Mouse (Mus musculus) CH12.LX (cell line): ENCODE data around the gene 2610008E11Rik. TPM values are rescaled to one million over a fixed set of nuclear protein-coding genes. Genes with fewer than 3 reads are reported as not detected.
"Not testable (repeated sequence)": the region's sequence is repeated elsewhere in the genome, so short reads cannot be mapped to it uniquely, and the experiment has no call there.

Experiments used
- DNase-seq: peaks from one replicate; pipeline ENCODE4 v3.0.0-alpha.2; 2013; ENCODE audit errors: extremely low read depth
- H3K27ac ChIP-seq: 2 replicates; pipeline ENCODE4 v1.5.1; 2012; ENCODE audit warnings: low read depth, mild to moderate bottlenecking, control low read depth, moderate library complexity; ENCODE audit not compliant: insufficient read depth
- H3K27me3 ChIP-seq: replicated peaks from 2 replicates; pipeline ENCODE3; 2012; ENCODE audit warnings: inconsistent platforms
- H3K36me3 ChIP-seq, 2 experiments: replicated peaks in 1 of 2; 2 replicates each; pipeline versions ENCODE3 to v1.6.1; 2012; ENCODE audit warnings: inconsistent platforms in 1 of 2, low read length in 1 of 2, mild to moderate bottlenecking in 1 of 2, mixed read lengths in 1 of 2, moderate library complexity in 1 of 2; ENCODE audit not compliant: control insufficient read depth in 1 of 2, insufficient read depth in 1 of 2
- H3K4me1 ChIP-seq, 2 experiments: 2 replicates each; pipeline ENCODE4 v1.6.1; 2012; ENCODE audit warnings: inconsistent platforms in 1 of 2, moderate library complexity in 1 of 2; ENCODE audit not compliant: insufficient read depth in 2 of 2, control insufficient read depth in 1 of 2
- H3K4me2 ChIP-seq: 2 replicates; pipeline ENCODE4 v1.6.1; 2012; ENCODE audit warnings: low read depth, mild to moderate bottlenecking, control low read depth; ENCODE audit not compliant: poor library complexity, insufficient read depth, severe bottlenecking
- H3K4me3 ChIP-seq, 3 experiments: fragments of 150-350 bp in 1 of 3; sonication (generic) in 1 of 3; replicated peaks in 1 of 3; 2 replicates each; pipeline versions ENCODE3 to v1.5.1; 2011 to 2012; ENCODE audit warnings: low read depth in 2 of 3, low read length in 2 of 3, mild to moderate bottlenecking in 2 of 3, moderate library complexity in 2 of 3, control low read depth in 1 of 3, improper control_type of control experiment in 1 of 3, inconsistent platforms in 1 of 3, mixed read lengths in 1 of 3; ENCODE audit not compliant: poor library complexity in 1 of 3
- H3K79me2 ChIP-seq: replicated peaks from 2 replicates; pipeline ENCODE4 v1.6.1; 2012; ENCODE audit warnings: mild to moderate bottlenecking, moderate library complexity; ENCODE audit not compliant: control insufficient read depth, poor library complexity, insufficient read depth, severe bottlenecking; ENCODE audit errors: extremely low read depth
- H3K9ac ChIP-seq: 2 replicates; pipeline ENCODE4 v1.6.1; 2012; ENCODE audit warnings: low read depth, mild to moderate bottlenecking, control low read depth, moderate library complexity; ENCODE audit not compliant: insufficient read depth
- H3K9me3 ChIP-seq: replicated peaks from 2 replicates; pipeline ENCODE3; 2012; ENCODE audit warnings: low read length, inconsistent platforms, mixed read lengths
- CHD2 ChIP-seq: IDR thresholded peaks from 2 replicates; pipeline ENCODE4 v1.6.1; 2011; ENCODE audit warnings: low read length, improper control_type of control experiment
- CTCF ChIP-seq, 2 experiments: IDR thresholded peaks in 1 of 2; conservative IDR thresholded peaks in 1 of 2; 2 replicates each; pipeline ENCODE4 v1.5.1; 2011 to 2012; ENCODE audit warnings: low read depth in 2 of 2, low read length in 2 of 2, improper control_type of control experiment in 1 of 2, inconsistent platforms in 1 of 2, mild to moderate bottlenecking in 1 of 2, moderate library complexity in 1 of 2
- ETS1 ChIP-seq: conservative IDR thresholded peaks from 2 replicates; pipeline ENCODE4 v1.6.1; 2012; ENCODE audit warnings: low read depth, mild to moderate bottlenecking, inconsistent platforms, low read length, improper control_type of control experiment, moderate library complexity
- GABPA ChIP-seq: IDR thresholded peaks from 2 replicates; pipeline ENCODE4 v1.6.1; 2012; ENCODE audit warnings: low read depth, low read length, improper control_type of control experiment, inconsistent platforms; ENCODE audit not compliant: insufficient replicate concordance
- MAX ChIP-seq: IDR thresholded peaks from 2 replicates; pipeline ENCODE4 v1.6.1; 2011; ENCODE audit warnings: low read length, improper control_type of control experiment
- MEF2A ChIP-seq: IDR thresholded peaks from 2 replicates; pipeline ENCODE4 v1.6.1; 2014; ENCODE audit warnings: low read depth, mild to moderate bottlenecking, inconsistent platforms, low read length, improper control_type of control experiment, borderline replicate concordance
- MXI1 ChIP-seq: IDR thresholded peaks from 2 replicates; pipeline ENCODE4 v1.6.1; 2011; ENCODE audit warnings: mild to moderate bottlenecking, low read depth, low read length, improper control_type of control experiment
- NRF1 ChIP-seq: IDR thresholded peaks from 2 replicates; pipeline ENCODE4 v1.6.1; 2014; ENCODE audit warnings: low read depth, mild to moderate bottlenecking, inconsistent platforms, low read length, improper control_type of control experiment, moderate library complexity
- USF1 ChIP-seq: IDR thresholded peaks from 2 replicates; pipeline ENCODE4 v1.6.1; 2014; ENCODE audit warnings: low read depth, mild to moderate bottlenecking, inconsistent platforms, low read length, improper control_type of control experiment
- ZC3H11A ChIP-seq: IDR thresholded peaks from 2 replicates; pipeline ENCODE4 v1.6.1; 2012; ENCODE audit warnings: low read depth, mild to moderate bottlenecking, inconsistent platforms, low read length, improper control_type of control experiment
- ZNF384 ChIP-seq: IDR thresholded peaks from 2 replicates; pipeline ENCODE4 v1.6.1; 2012; ENCODE audit warnings: low read depth, low read length, improper control_type of control experiment, inconsistent platforms
- dilution Hi-C: fragments of 300-500 bp; cut with MboI; formaldehyde crosslinking; loops from 2 replicates; pipeline ENCODE4 v1.14.3; 2020; ENCODE audit warnings: low sequenced_read_pairs; ENCODE audit not compliant: extremely low pct_unique_long_range_greater_than_20kb, extremely low pct_ligation_motif_present
- in situ Hi-C: fragments of 300-500 bp; cut with MboI; formaldehyde crosslinking; loops from 3 replicates; pipeline ENCODE4 v1.14.3; 2019; ENCODE audit warnings: low sequenced_read_pairs, low pct_ligation_motif_present, low pct_unique_long_range_greater_than_20kb, mixed read lengths
- polyA plus RNA-seq: library from polyadenylated mRNA; unstranded; fragments of >175 nt; gene quantifications from 2 replicates; pipeline ENCODE4 v1.2.1, GENCODE M21; 2012; ENCODE audit warnings: low read depth; ENCODE audit not compliant: insufficient read length
- total RNA-seq, 2 experiments: library from RNA; depleted of rRNA; stranded (reverse); fragments of 300-350 nt in 1 of 2; fragments of >200 nt in 1 of 2; gene quantifications; 2 replicates each; pipeline ENCODE4 v1.2.3; 2012 to 2014

Gene 2610008E11Rik
- total and polyA plus RNA-seq, 3 experiments, result 2.2 to 3.5 (median 3.0) TPM

DNA sequence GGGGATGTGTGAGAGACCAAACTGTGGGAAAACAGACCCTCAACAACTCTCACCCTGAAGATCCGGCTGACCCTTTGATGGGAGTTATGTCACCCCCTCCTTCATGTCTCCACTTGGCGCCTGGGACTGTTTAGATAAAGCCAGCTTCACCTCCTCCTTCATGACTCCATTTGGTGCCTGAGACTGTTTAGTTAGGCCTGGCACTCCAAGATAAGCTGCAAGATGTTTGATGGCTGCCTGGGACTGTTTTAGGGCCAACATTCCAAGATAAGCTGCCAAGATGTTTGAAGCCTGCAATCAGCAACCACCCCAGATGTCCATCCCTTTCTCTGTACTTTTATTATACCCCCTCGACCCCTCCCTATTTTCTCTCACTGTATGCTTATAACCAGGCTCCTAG lies 40.0 kb downstream of the 2610008E11Rik start:
- H3K4me3 ChIP-seq, in situ Hi-C loops, H3K79me2 ChIP-seq, H3K9me3 ChIP-seq, DNase-seq, dilution Hi-C loops, H3K27me3 ChIP-seq, H3K9ac ChIP-seq, H3K4me1 ChIP-seq, H3K27ac ChIP-seq, H3K36me3 ChIP-seq, H3K4me2 ChIP-seq: not testable (repeated sequence)

DNA sequence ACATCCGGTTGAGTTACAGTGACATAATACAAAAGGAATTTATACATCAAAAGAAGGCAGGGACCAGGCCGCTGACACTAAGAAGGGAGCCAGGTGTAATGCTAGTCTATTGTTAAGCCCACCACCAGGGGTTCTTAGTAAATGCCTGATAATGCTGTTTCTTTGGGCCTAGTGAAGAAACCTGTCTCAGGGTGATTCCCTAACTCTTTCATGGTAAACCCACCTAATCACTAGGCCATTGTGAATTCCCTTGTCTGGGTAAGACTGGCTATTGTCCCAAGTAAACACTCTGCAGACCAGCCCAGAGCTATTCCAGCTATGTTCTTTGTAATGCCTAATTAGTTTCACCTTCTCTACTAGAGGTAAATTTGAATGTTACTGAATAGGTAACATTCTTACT lies 54.9 kb downstream of the 2610008E11Rik start:
- DNase-seq, H3K36me3 ChIP-seq, in situ Hi-C loops: not testable (repeated sequence)

DNA sequence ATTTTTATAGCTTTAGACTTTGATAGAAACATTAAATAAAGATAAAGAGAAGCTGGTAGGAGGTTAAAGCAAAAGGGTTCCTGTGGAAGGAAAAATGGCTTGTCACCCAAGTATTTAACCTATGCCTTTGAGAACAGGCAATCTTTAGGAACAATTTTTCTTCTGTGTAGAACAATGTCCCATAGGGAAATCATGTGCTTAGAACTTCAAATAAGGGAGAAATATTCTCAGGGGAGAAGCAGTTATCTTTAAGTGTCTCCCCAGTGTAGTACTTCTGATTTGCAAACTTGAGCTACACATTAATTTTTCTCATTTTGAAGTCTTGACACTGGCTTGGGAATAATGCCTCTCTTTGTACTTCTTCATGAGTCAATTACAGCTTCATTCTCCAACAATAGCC lies 69.0 kb downstream of the 2610008E11Rik start, which contains the start of gene Olfr57:
TSS of gene Olfr57 (plus strand) at position 301 of the 400 bp plus-strand sequence.
- in situ Hi-C loops, result no loop called here
- no peak within 1 kb of the TSS for H3K9ac ChIP-seq
- no peaks in the 10 kb centered on the region for H3K79me2 ChIP-seq
- H3K36me3 ChIP-seq, result no peaks in the 10 kb centered on the region
- no peaks in the 10 kb centered on the region for H3K4me1 ChIP-seq
- dilution Hi-C loops, result no loop called here
- no peaks in the 10 kb centered on the region for H3K9me3 ChIP-seq
- no peak within 1 kb of the TSS for H3K27ac ChIP-seq
- no peak within 1 kb of the TSS for H3K4me3 ChIP-seq
- no peak for DNase-seq
- H3K27me3 ChIP-seq, result no peaks in the 10 kb centered on the region
- no peak for TF ChIP-seq ZNF384
- no peak for TF ChIP-seq MXI1
- no peak for TF ChIP-seq MAX
- no peak for TF ChIP-seq ZC3H11A
- TF ChIP-seq NRF1, result no peak
- TF ChIP-seq CTCF (conservative IDR thresholded peaks at IDR 0.05 in 1 of 2, IDR thresholded peaks at IDR 0.05 in 1 of 2; ENCODE audit: low read depth in 2 of 2, low read length in 2 of 2), result no peak
- TF ChIP-seq USF1, result no peak
- TF ChIP-seq GABPA, result no peak
- TF ChIP-seq ETS1, result no peak
- TF ChIP-seq CHD2, result no peak
- no peak for TF ChIP-seq MEF2A
- TF ChIP-seq, all 38 proteins: peak for 0
- H3K4me2 ChIP-seq, result no peak within 1 kb of the TSS

More for the DNA sequence above, 54.9 kb downstream of the 2610008E11Rik start:
- H3K4me1 ChIP-seq, H3K9me3 ChIP-seq, H3K4me2 ChIP-seq, dilution Hi-C loops, H3K27me3 ChIP-seq, H3K27ac ChIP-seq, H3K4me3 ChIP-seq, H3K79me2 ChIP-seq, H3K9ac ChIP-seq: not testable (repeated sequence)

Other genes starting within 250 kb of the 2610008E11Rik start
- not detected in 2 replicates for gene Olfr1356, start 245.4 kb downstream of the 2610008E11Rik start, total RNA-seq (2012; rRNA removed)
- not detected in 2 replicates for gene Olfr1356, start 245.4 kb downstream of the 2610008E11Rik start, total RNA-seq (2014; rRNA removed)
- gene Olfr1356, start 245.4 kb downstream of the 2610008E11Rik start, polyA plus RNA-seq, result not detected in 2 replicates
- not detected in 2 replicates for gene Olfr1355, start 222.1 kb downstream of the 2610008E11Rik start, total RNA-seq (2012; rRNA removed)
- not detected in 2 replicates for gene Olfr1355, start 222.1 kb downstream of the 2610008E11Rik start, total RNA-seq (2014; rRNA removed)
- not detected in 2 replicates for gene Olfr1355, start 222.1 kb downstream of the 2610008E11Rik start, polyA plus RNA-seq
- not detected in 2 replicates for gene Olfr1354, start 184.4 kb downstream of the 2610008E11Rik start, total RNA-seq (2012; rRNA removed)
- gene Olfr1354, start 184.4 kb downstream of the 2610008E11Rik start, total RNA-seq (2014; rRNA removed), result not detected in 2 replicates
- gene Olfr1354, start 184.4 kb downstream of the 2610008E11Rik start, polyA plus RNA-seq, result not detected in 2 replicates
- gene Olfr8, start 147.0 kb downstream of the 2610008E11Rik start, total RNA-seq (2012; rRNA removed), result not detected in 2 replicates
- not detected in 2 replicates for gene Olfr8, start 147.0 kb downstream of the 2610008E11Rik start, total RNA-seq (2014; rRNA removed)
- gene Olfr8, start 147.0 kb downstream of the 2610008E11Rik start, polyA plus RNA-seq, result not detected in 2 replicates
- gene Olfr1353, start 134.3 kb downstream of the 2610008E11Rik start, total RNA-seq (2012; rRNA removed), result not detected in 2 replicates
- gene Olfr1353, start 134.3 kb downstream of the 2610008E11Rik start, total RNA-seq (2014; rRNA removed), result not detected in 2 replicates
- not detected in 2 replicates for gene Olfr1353, start 134.3 kb downstream of the 2610008E11Rik start, polyA plus RNA-seq
- gene Olfr1352, start 116.5 kb downstream of the 2610008E11Rik start, total RNA-seq (2012; rRNA removed), result not detected in 2 replicates
- gene Olfr1352, start 116.5 kb downstream of the 2610008E11Rik start, total RNA-seq (2014; rRNA removed), result not detected in 2 replicates
- gene Olfr1352, start 116.5 kb downstream of the 2610008E11Rik start, polyA plus RNA-seq, result not detected in 2 replicates
- gene Olfr1351, start 85.1 kb downstream of the 2610008E11Rik start, total RNA-seq (2012; rRNA removed), result not detected in 2 replicates
- not detected in 2 replicates for gene Olfr1351, start 85.1 kb downstream of the 2610008E11Rik start, total RNA-seq (2014; rRNA removed)
- not detected in 2 replicates for gene Olfr1351, start 85.1 kb downstream of the 2610008E11Rik start, polyA plus RNA-seq
- gene Olfr57, start 68.9 kb downstream of the 2610008E11Rik start, total RNA-seq (2012; rRNA removed), result not detected in 2 replicates
- gene Olfr57, start 68.9 kb downstream of the 2610008E11Rik start, total RNA-seq (2014; rRNA removed), result not detected in 2 replicates
- gene Olfr57, start 68.9 kb downstream of the 2610008E11Rik start, polyA plus RNA-seq, result not detected in 2 replicates
- not detected in 2 replicates for gene Vmn2r80, start 51.2 kb upstream of the 2610008E11Rik start, total RNA-seq (2012; rRNA removed)
- gene Vmn2r80, start 51.2 kb upstream of the 2610008E11Rik start, total RNA-seq (2014; rRNA removed), result not detected in 2 replicates
- not detected in 2 replicates for gene Vmn2r80, start 51.2 kb upstream of the 2610008E11Rik start, polyA plus RNA-seq
- gene Vmn2r81, start 150.1 kb upstream of the 2610008E11Rik start, total RNA-seq (2012; rRNA removed), result not detected in 2 replicates
- not detected in 2 replicates for gene Vmn2r81, start 150.1 kb upstream of the 2610008E11Rik start, total RNA-seq (2014; rRNA removed)
- gene Vmn2r81, start 150.1 kb upstream of the 2610008E11Rik start, polyA plus RNA-seq, result not detected in 2 replicates